Mouse (Mus musculus) erythroblast, embryonic 14.5 days (primary cell): ENCODE results near the gene 2210016F16Rik.

Experiments used
- GATA1 ChIP-seq: IDR thresholded peaks from 2 replicates; pipeline ENCODE4 v1.6.1; 2012; ENCODE audit warnings: low read length, inconsistent platforms, mixed read lengths
- TAL1 ChIP-seq: IDR thresholded peaks from 3 replicates; pipeline ENCODE4 v1.6.1; 2012; ENCODE audit warnings: low read length, inconsistent platforms, mixed read lengths

- TF ChIP-seq TAL1 (no peak), GATA1 (no peak)
These were observed 11.9 kb downstream of the 2210016F16Rik start for GRCm38 (mm10) chr13:58373153-58373470.
